Mouse (Mus musculus): ENCODE measurements around the gene Olfr1382. TPM values are rescaled to one million over a fixed set of nuclear protein-coding genes. Genes with fewer than 3 reads are reported as not detected.
"Not testable (repeated sequence)": the region's sequence is repeated elsewhere in the genome, so short reads cannot be mapped to it uniquely, and the experiment has no call there.

Gene Olfr1382
- total RNA-seq (2021) = not detected
- long read RNA-seq, experiment 1 = 0 reads
- long read RNA-seq, experiment 2 = 0 reads

DNA sequence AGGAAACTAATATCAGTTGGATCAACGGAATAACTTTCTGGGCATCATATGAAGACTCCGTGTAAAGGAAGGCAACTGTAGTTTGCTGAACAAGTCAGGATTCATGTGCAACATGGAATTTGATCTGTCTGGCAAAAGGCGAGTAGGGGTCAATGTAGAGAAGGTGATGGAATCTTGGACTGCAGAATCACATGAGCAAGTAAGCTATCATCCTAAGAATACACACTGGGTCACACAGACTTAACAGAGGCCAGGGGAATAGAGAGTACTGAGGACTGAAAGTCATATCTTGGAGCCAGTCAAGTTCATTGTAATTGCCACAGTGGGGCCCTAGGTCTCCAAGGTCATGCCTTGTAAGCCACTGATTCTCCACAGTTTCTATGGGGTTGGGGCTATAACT lies at the start of gene Olfr1382:
Gene Olfr1382, plus strand, starts transcription at position 301 of the 400 bp plus-strand sequence.
- intact Hi-C loops (cut with DNase I) = no loop called here
- no peak for DNase-seq

- intact Hi-C loops (cut with DNase I) = no loop called here
- no peak for DNase-seq
These were observed 42.1 kb upstream of the Olfr1382 start for GRCm38 (mm10) chr11:49485973-49486372.

DNA sequence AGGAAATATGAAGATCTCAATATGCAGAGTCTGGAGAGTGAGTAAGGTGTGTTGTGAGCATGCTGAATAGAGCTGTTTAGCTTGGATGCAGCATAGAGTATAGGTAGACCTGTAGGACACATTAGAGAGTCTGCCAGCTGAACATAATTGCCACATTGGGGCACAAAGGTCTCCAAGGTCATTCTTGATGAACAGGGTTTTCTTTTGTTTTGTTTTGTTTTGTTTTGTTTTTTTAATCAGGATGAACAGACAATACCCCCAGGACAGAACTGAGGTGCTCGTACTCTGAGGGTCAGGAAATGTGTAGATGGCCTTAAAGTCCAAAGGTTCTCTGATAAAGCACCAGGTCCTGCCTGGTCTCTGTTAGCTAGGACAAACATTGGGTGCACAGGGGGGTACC lies 39.3 kb upstream of the Olfr1382 start, which contains the start of gene Olfr1385:
Gene Olfr1385, plus strand, starts transcription at position 301 of the 400 bp plus-strand sequence.
- intact Hi-C loops (cut with DNase I); DNase-seq: not testable (repeated sequence)

DNA sequence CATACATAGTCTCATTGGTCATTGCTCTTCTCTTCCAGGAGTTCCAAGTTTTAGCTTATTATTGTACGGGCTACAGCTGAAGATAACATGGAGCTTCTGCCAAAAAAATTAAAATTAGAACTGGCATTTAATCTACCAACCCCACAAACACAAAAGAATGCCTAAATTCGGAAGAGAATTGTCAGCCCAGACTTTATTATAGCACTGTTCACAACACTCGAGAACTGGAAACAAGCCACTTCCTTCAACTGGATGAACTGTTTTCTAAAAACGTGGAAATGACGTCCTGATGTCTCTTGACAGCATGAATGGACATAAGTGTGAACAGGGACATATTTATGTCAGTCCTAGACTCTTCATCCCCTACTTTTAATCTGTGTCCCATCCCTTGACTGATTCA lies 10.0 kb upstream of the Olfr1382 start:
- intact Hi-C loops (cut with DNase I) = no loop called here

DNA sequence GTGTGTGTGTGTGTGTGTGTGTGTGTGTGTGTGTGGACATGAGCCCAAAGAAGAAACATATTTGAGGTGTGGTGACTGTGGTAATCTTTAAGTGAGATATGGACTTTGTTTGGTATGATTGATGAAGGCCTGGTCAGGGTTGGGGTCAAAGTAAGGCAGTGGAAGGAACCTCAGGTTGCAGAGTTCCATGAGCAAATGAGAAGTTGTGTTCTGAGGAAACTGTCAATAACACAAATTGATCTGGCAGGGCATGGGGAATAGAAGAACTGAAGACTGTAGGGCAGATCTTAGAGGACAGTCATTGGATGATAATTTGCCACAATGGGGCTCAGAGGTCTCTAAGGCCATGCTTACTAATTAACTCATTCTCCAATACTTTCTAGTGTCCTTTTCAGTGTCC lies 8.7 kb upstream of the Olfr1382 start, which contains the start of gene Olfr1383:
Gene Olfr1383, plus strand, starts transcription at position 301 of the 400 bp plus-strand sequence.
- intact Hi-C loops (cut with DNase I) = no loop called here
- no peak for DNase-seq

More for the DNA sequence above, 10.0 kb upstream of the Olfr1382 start:
- no peak for DNase-seq

GRCm38 (mm10) chr11:49532761-49533160 lies 4.7 kb downstream of the Olfr1382 start:
- DNase-seq = no peak
- intact Hi-C loops (cut with DNase I) = no loop called here

DNA sequence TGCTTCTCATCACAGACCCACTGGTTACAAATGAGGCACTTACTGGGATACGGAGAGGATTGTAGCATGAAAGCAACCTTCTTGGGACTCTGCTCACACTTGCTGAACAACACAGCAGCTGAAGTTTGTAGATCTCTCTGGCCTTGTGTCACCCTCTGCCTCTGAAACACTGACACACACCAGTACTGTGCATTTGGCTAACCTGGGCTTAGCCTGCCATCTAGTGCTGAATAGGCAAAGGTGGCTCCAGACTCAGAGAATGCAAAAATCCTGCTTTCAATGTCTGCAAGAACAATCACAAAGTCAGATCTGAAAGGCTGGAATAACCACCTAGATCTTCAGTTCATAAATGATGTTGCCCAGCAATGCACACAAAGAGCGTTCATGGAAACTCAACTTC lies 8.6 kb downstream of the Olfr1382 start:
- DNase-seq; intact Hi-C loops (cut with DNase I): not testable (repeated sequence)

DNA sequence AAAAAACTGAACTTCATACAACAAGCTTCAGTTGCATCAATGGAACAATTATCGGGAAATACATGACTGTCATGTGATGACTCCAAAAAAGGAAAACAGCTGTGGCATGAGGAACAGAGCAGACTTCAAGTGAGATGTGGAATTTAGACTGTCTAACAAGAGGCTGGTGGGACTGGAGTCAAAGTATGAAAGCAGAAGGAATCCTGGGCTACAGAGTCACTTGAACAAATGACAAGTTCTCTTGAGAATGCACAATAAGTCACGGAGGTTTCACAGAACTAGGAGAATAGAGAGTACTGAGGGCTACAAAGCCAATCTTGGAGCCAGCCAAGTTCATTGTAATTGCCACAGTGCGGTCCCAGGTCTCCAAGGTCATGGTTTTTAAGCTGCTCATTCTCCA lies 15.1 kb downstream of the Olfr1382 start, which contains the start of gene Olfr1381:
Gene Olfr1381, plus strand, starts transcription at position 301 of the 400 bp plus-strand sequence.
- DNase-seq; intact Hi-C loops (cut with DNase I): not testable (repeated sequence)

DNA sequence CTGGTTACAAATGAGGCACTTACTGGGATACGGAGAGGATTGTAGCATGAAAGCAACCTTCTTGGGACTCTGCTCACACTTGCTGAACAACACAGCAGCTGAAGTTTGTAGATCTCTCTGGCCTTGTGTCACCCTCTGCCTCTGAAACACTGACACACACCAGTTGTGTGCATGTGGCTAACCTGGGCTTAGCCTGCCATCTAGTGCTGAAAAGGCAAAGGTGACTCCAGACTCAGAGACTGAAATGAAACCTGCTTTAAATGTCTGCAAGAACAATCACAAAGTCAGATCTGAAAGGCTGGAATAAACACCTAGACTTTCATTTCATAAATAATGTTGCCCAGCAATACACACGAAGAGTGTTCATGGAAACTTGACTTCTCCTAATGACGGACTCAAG lies 26.0 kb downstream of the Olfr1382 start:
- intact Hi-C loops (cut with DNase I); DNase-seq: not testable (repeated sequence)

DNA sequence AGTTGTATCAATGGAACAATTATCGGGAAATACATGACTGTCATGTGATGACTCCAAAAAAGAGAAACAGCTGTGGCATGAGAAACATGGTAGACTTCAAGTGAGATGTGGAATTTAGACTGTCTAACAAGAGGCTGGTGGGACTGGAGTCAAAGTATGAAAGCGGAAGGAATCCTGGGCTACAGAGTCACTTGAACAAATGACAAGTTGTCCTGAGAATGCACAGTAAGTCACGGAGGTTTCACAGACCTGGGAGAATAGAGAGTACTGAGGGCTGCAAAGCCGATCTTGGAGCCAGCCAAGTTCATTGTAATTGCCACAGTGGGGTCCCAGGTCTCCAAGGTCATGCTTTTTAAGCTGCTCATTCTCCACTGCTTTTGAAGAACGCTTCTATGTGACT lies 28.5 kb downstream of the Olfr1382 start, which contains the start of gene Olfr1380:
Gene Olfr1380, plus strand, starts transcription at position 301 of the 400 bp plus-strand sequence.
- DNase-seq; intact Hi-C loops (cut with DNase I): not testable (repeated sequence)

GRCm38 (mm10) chr11:49575054-49575453 lies 47.0 kb downstream of the Olfr1382 start:
- DNase-seq; intact Hi-C loops (cut with DNase I): not testable (repeated sequence)

- intact Hi-C loops (cut with DNase I) = not testable (repeated sequence)
These were observed 52.4 kb downstream of the Olfr1382 start for GRCm38 (mm10) chr11:49580452-49580851.

More at GRCm38 (mm10) chr11:49580452-49580851, 52.4 kb downstream of the Olfr1382 start:
- DNase-seq = not testable (repeated sequence)

Other genes with a start within 250 kb of the Olfr1382 start
- gene Olfr1393, start 249.9 kb upstream of the Olfr1382 start, total RNA-seq (2021) = not detected
- not detected for gene Olfr1392, start 243.0 kb upstream of the Olfr1382 start, total RNA-seq (2021)
- not detected for gene Olfr10, start 223.5 kb upstream of the Olfr1382 start, total RNA-seq (2021)
- not detected for gene Olfr1391, start 205.5 kb upstream of the Olfr1382 start, total RNA-seq (2021)
- gene Olfr1390, start 193.1 kb upstream of the Olfr1382 start, total RNA-seq (2021) = not detected
- not detected for gene Olfr1389, start 105.2 kb upstream of the Olfr1382 start, total RNA-seq (2021)
- under 1 TPM in 1 of 2 experiments, not detected in 1; 0.08 TPM for gene Olfr1388, start 91.6 kb upstream of the Olfr1382 start, total RNA-seq (2021)
- gene Olfr1387, start 72.9 kb upstream of the Olfr1382 start, total RNA-seq (2021) = not detected
- not detected for gene Olfr1386, start 63.2 kb upstream of the Olfr1382 start, total RNA-seq (2021)
- gene Olfr1385, start 39.2 kb upstream of the Olfr1382 start, total RNA-seq (2021) = not detected
- not detected for gene Olfr1384, start 21.5 kb upstream of the Olfr1382 start, total RNA-seq (2021)
- gene Olfr1383, start 8.6 kb upstream of the Olfr1382 start, total RNA-seq (2021) = under 1 TPM in 1 of 2 experiments, not detected in 1; 0.32 TPM
- not detected for gene Olfr1381, start 15.2 kb downstream of the Olfr1382 start, total RNA-seq (2021)
- gene Olfr1380, start 28.6 kb downstream of the Olfr1382 start, total RNA-seq (2021) = not detected
- 1 to 10 TPM; 1.9 to 2.9 TPM for gene Flt4, start 81.0 kb downstream of the Olfr1382 start, total RNA-seq (2021)
- not detected for gene Scgb3a1, start 135.4 kb downstream of the Olfr1382 start, total RNA-seq (2021)
- gene Cnot6, start 184.5 kb downstream of the Olfr1382 start, total RNA-seq (2021) = 10 to 100 TPM in 1 of 2 experiments, 1 to 10 TPM in 1; 9.7 to 10.5 TPM

Data from gastrocnemius, postnatal 36 days (tissue).